Mouse (Mus musculus): ENCODE measurements around the gene Adamts16.

Gene Adamts16

DNA sequence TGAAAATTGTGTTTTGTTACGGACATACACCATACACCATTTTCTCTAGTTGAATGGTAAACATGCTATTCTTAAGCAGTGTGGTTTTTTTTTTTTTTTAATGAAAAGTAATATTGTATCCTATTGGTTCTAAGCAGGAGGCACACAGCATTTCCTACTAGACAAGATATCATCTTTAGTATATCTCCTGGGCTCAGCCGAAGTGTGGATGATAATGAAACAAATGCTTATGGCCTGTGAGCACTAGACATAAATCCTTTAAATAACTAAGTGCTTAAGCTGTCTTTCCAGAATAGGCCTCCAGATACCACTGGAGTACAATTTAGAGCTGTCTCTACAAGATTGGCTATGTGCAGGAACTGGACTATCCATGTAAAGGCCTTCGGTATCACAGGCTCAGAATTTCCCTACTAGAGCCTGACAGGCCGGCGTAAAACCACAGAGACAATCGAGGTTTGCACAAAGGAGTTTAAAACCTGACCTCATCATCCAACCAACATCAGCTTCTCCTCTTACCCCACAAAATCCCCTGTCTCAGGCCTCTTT is 8.9 kb downstream of the Adamts16 start:
- DNase-seq (ENCODE audit: low spot score in 2 of 2), result no peak

- DNase-seq (ENCODE audit: low spot score in 2 of 2), result no peak
Observed at GRCm38 (mm10) chr13:70831041-70831440, 10.6 kb downstream of the Adamts16 start.

GRCm38 (mm10) chr13:70827507-70827906 is 14.1 kb downstream of the Adamts16 start:
- no peak for DNase-seq (ENCODE audit: low spot score in 2 of 2)

DNA sequence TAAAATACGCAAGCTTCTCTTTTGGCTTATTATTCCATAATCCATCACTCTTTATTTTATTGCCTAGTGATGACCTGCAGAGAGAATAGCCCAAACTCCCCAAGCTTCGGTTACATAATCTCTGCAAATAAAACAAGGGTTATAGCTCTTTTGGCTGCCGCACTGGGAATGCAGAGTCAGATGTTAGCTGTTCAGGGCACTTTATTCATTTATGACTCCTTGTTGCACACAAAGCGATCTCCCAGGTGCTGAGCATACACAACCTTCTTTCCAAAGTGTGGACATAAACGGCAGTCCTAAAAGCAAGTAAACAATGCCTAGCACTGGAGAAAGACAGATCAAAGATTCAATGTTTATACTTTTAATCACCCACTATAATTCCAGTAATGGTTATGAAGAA is 16.3 kb downstream of the Adamts16 start:
- DNase-seq (ENCODE audit: low spot score in 2 of 2), result no peak

DNA sequence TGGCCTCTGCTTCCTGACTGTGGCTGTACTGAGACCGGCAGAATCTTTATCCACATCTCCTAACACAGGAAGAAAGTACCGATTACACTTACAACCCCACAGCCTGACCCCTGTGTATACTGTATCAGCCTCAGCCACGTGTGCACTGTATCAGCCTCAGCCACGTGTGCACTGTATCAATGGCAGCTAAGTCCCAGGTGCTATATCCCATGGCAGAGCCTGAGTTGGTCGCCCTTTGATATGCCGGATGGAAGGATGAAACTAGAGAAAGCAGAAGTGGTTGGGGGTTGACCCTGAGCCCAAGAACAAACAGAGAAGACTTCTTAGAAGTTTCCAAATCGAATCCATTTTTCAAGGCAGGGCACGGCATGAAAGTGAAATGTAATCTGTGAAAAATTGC is 17.9 kb downstream of the Adamts16 start:
- DNase-seq (ENCODE audit: low spot score in 2 of 2), result no peak

DNA sequence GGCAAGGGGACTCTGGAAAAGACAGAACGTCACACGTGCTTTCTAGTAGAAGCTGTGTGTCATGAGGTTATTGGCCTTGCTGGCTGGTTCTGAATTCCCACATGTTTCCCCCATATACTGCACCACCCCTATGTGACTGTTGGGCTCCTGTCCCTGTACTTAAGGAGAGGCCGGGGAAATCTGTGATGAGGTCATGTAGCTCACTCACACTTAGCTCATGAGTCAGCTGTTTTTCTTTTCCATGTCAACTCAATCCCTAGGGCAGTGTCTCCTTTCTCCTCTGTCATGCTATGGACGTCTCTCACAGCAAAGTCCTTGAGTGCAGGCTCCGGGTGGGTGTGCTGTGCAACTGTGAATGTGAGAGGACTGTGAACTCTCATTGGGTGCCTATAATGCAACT is 22.6 kb downstream of the Adamts16 start:
- DNase-seq (ENCODE audit: low spot score in 2 of 2), result no peak

DNA sequence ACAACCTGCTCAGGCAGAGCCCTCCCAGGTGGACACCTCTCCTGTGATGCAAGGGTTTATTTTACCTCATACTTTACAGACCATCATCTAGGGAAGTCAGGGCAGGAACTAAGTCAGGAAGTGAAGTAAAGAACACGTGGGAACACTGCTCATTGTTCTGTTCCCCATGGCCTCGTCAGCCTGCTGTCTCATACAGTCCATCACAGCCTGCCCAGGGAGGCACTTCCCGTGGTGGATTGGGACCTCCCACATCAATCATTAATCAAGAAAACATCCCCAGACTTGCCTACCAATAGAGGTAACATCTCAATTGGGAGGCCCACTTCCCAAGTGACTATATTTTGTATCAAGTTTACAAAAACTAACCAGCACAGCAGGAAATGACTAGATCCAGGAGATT is 27.2 kb downstream of the Adamts16 start:
- DNase-seq (ENCODE audit: low spot score in 2 of 2), result no peak

DNA sequence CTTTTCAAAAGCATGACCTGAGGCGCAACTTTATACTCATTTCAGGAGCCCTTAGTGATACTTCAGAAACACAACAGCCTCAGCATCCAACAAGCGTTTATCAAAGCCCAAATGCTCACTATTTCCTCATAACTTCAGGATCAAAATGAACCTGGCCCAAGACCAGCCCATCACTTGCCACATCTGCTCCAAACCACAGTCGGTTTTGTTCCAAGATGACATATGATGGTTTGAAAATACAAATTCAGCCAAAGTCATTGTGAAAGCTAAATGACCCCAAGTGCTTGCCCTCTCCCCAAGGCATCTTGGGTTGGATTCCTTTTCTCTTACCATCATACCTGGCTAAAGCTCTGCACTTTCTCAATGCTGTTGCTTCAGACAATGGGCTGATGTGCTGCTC is 36.1 kb downstream of the Adamts16 start:
- DNase-seq (ENCODE audit: low spot score in 2 of 2), result no peak

- DNase-seq (ENCODE audit: low spot score in 2 of 2), result no peak
Observed at GRCm38 (mm10) chr13:70802849-70803248, 38.8 kb downstream of the Adamts16 start.

DNA sequence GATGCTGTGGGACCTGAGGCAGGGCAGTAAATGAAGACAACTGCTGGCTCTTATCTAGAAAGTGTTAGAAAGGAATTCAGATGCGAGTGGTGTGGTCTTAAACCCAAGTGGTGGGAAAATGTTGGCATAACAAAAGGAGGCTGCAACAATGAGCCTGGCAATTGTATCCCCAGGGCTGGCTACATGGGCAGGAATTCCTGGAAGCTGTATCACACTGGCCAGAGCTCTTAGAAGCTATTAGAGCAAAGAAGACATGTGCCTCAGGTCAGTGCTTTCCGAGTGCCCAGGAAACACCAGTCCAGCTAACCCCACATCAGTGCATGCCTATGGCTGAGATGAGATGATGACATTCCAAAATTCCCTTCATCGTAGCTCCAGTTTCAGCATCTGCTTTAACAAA is 42.3 kb downstream of the Adamts16 start:
- no peak for DNase-seq (ENCODE audit: low spot score in 2 of 2)

- DNase-seq (ENCODE audit: low spot score in 2 of 2), result peak; percentile 38 to 43
Observed at GRCm38 (mm10) chr13:70798396-70798795, 43.2 kb downstream of the Adamts16 start.

DNA sequence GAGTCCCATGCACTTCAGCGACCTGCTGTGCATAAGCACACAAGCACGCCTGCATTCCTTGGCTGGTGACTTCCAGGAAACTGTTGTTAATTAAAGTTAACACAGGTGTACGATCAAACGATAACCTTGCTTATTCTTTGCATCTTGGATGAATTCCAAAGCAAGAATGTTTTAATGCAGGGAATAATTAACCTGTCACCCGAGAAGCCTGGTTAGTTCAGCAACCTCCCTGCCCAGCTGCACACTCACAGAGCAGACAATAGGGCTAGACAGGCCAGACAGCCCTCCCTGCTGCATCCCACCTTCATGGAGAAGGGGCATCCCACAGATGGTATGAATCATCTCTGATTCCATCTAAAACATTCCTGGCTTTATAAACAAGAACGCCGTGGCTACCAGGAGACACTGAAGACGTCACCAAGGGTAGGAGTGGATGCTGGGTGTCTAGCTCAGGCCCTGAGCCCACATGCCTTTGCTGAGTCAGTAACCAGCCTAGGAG is 47.5 kb downstream of the Adamts16 start:
- DNase-seq (ENCODE audit: low spot score in 2 of 2), result peak; percentile 39 to 47

- DNase-seq (ENCODE audit: low spot score in 2 of 2), result no peak
Observed at GRCm38 (mm10) chr13:70793660-70794059, 48.0 kb downstream of the Adamts16 start.

GRCm38 (mm10) chr13:70792950-70793349 is 48.7 kb downstream of the Adamts16 start:
- DNase-seq (ENCODE audit: low spot score in 2 of 2), result no peak

GRCm38 (mm10) chr13:70789806-70790205 is 51.8 kb downstream of the Adamts16 start:
- no peak for DNase-seq (ENCODE audit: low spot score in 2 of 2)

- DNase-seq (ENCODE audit: low spot score in 2 of 2), result no peak
Observed at GRCm38 (mm10) chr13:70789022-70789421, 52.6 kb downstream of the Adamts16 start.

DNA sequence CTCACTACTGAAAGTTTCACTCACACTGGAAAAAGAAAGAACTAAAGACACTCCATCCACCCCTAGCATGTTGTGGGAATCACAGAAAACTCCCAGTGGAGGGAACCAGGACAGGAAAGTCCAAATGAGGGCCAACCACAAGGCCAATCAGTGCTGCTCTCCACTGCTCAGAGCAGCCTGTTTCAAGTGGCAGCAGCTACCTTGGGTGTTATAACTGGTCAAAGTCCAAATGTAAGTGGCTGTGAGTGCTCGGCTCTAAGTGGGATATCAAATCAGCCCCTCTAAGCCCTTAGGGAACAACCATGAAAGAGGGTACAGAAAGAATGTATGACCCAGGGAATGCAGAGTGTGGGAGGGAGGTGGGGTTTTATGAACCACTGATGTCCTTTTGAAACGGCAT is 56.5 kb downstream of the Adamts16 start:
- DNase-seq (ENCODE audit: low spot score in 2 of 2), result no peak

DNA sequence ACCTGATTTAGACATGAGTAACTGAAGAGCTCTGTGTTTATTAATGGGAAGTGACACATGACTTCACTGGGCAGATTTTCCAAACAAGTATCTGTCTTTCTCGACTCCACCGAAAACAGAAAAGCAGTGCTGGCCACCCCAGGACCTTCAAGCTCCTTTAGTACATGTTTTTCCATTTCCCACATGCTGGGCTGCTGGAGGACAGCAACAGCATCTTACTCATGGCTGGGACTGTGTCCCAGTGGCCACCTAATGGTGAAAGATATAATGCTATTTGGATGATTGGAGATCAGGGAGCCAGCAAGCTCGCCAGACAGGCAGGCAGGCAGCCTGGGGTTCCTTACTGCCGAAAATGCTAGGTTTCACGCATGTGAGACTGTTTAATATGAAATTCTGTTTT is 57.5 kb downstream of the Adamts16 start:
- DNase-seq (ENCODE audit: low spot score in 2 of 2), result no peak

GRCm38 (mm10) chr13:70779781-70780180 is 61.8 kb downstream of the Adamts16 start:
- DNase-seq (ENCODE audit: low spot score in 2 of 2), result no peak

GRCm38 (mm10) chr13:70778872-70779554 is 62.6 kb downstream of the Adamts16 start:
- no peak for DNase-seq (ENCODE audit: low spot score in 2 of 2)

DNA sequence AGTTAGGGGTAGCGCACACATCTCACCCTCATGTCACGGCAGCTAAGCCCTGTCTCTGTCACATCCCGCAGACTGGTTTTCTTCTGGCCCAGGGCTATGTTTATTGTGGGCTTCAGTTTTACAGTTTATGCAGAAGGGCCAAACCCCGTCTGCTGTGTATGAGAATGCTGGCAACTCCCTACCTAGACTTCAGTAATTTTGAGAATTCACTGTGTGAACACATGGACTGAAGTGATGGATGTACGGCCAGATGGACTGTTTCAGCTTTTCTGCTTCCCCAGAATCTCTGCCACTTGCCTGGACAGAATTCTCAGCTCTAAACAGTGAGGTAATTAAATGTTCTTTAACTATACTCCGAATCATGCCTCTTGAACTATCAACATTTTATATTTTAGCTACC is 70.5 kb downstream of the Adamts16 start:
- DNase-seq (ENCODE audit: low spot score in 2 of 2), result no peak

- DNase-seq (ENCODE audit: low spot score in 2 of 2), result no peak
Observed at GRCm38 (mm10) chr13:70769156-70769555, 72.5 kb downstream of the Adamts16 start.

DNA sequence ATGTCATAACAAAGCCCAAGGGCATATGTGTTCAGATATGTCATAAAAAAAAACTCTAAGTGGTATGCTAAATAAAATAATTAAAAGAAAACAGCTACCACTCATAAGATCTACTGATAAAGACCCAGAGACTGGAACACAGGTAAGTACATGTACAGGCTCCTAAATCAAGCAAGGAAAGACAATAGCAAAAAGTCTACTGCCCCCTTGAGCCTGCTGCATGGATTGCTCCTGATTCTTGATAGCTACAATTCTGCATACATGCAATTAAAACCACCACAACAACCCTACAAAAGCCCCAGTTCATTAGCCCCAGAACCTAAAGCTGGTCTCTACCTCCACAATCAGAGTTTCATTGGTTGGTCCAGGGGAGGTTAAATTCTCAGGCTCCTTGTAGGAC is 74.1 kb downstream of the Adamts16 start:
- peak; percentile 43 to 52 for DNase-seq (ENCODE audit: low spot score in 2 of 2)

- DNase-seq (ENCODE audit: low spot score in 2 of 2), result no peak
Observed at GRCm38 (mm10) chr13:70764682-70765081, 76.9 kb downstream of the Adamts16 start.
